Mouse (Mus musculus): ENCODE data around the gene Gm3029. TPM values are rescaled to one million over a fixed set of nuclear protein-coding genes. Genes with fewer than 3 reads are reported as not detected.
"Not testable (repeated sequence)": the region's sequence is repeated elsewhere in the genome, so short reads cannot be mapped to it uniquely, and the experiment has no call there.

The Gm3029 gene
- polyA plus RNA-seq (2015; fragmentation: Nextera tagmentation; extraction: Ambion mirVana), result not detected in 2 replicates

DNA sequence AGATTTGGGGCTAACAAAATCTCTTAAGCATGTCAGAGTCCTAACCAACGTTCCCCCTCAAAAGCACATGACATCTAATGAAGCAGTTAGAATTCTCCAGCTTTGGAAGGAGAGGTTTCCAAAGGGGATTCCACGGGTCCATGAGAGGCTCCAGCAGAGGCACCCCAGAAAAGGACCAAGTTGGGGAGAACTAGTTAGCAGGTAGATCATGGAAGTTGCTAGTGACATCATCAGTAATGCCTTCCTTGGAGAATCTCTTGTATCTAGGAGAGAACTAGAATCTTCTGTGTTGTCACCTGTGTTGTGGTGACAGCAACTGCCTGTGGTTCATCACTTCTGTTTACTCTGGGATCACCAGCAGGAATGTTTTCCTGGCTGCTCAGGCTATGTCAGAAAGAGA is at the start of gene Gm3029:
Gm3029 (plus strand) TSS at position 301 of the 400 bp plus-strand sequence.
- H3K4me2 ChIP-seq (replicated peaks); H3K27ac ChIP-seq; H3K27me3 ChIP-seq (replicated peaks); H3K36me3 ChIP-seq; H3K4me1 ChIP-seq (replicated peaks); H3K4me3 ChIP-seq (replicated peaks); H3K9ac ChIP-seq; H3K9me3 ChIP-seq; ATAC-seq: not testable (repeated sequence)
- WGBS, result 86% methylated on average over 1 of the region's 2 CpGs

- not testable (repeated sequence) for H3K4me2 ChIP-seq (replicated peaks); H3K4me3 ChIP-seq (replicated peaks); H3K27ac ChIP-seq; H3K9ac ChIP-seq; H3K27me3 ChIP-seq (replicated peaks); H3K9me3 ChIP-seq; H3K36me3 ChIP-seq; ATAC-seq; H3K4me1 ChIP-seq (replicated peaks)
- no CpG with 5 or more reads among the region's 1 CpGs for WGBS
Observed at GRCm38 (mm10) chr14:3883872-3884271, 47.7 kb upstream of the Gm3029 start, which contains the start of gene Gm2916. Gm2916 (plus strand) TSS chr14:3884172.

- H3K36me3 ChIP-seq; H3K27ac ChIP-seq; H3K4me3 ChIP-seq (replicated peaks); ATAC-seq; H3K4me2 ChIP-seq (replicated peaks); H3K27me3 ChIP-seq (replicated peaks); H3K4me1 ChIP-seq (replicated peaks); H3K9me3 ChIP-seq; H3K9ac ChIP-seq: not testable (repeated sequence)
- no CpG with 5 or more reads among the region's 2 CpGs for WGBS
Observed at GRCm38 (mm10) chr14:3963247-3963646, 31.7 kb downstream of the Gm3029 start, which contains the start of gene Gm3095. Gm3095 (plus strand) TSS chr14:3963547.

Other genes with a start within 250 kb of the Gm3029 start
- not detected in 2 replicates for gene Gm3043, start 243.0 kb upstream of the Gm3029 start, polyA plus RNA-seq (2015; fragmentation: Nextera tagmentation; extraction: Ambion mirVana)
- gene Gm3002, start 121.7 kb upstream of the Gm3029 start, polyA plus RNA-seq (2015; fragmentation: Nextera tagmentation; extraction: Ambion mirVana), result 0.10 and 0.19 TPM in 2 replicates
- gene Gm3033, start 85.5 kb upstream of the Gm3029 start, polyA plus RNA-seq (2015; fragmentation: Nextera tagmentation; extraction: Ambion mirVana), result not detected in 2 replicates
- gene Gm2916, start 47.6 kb upstream of the Gm3029 start, polyA plus RNA-seq (2015; fragmentation: Nextera tagmentation; extraction: Ambion mirVana), result 0.11 TPM in 1 of 2 replicates, not detected in the other
- not detected in 2 replicates for gene Gm3095, start 31.8 kb downstream of the Gm3029 start, polyA plus RNA-seq (2015; fragmentation: Nextera tagmentation; extraction: Ambion mirVana)
- not detected in 2 replicates for gene Gm3099, start 66.6 kb downstream of the Gm3029 start, polyA plus RNA-seq (2015; fragmentation: Nextera tagmentation; extraction: Ambion mirVana)
- 0.18 TPM in 1 of 2 replicates, not detected in the other for gene Gm5796, start 92.2 kb downstream of the Gm3029 start, polyA plus RNA-seq (2015; fragmentation: Nextera tagmentation; extraction: Ambion mirVana)
- gene Gm3115, start 152.4 kb downstream of the Gm3029 start, polyA plus RNA-seq (2015; fragmentation: Nextera tagmentation; extraction: Ambion mirVana), result not detected in 2 replicates
- gene Gm8108, start 178.8 kb downstream of the Gm3029 start, polyA plus RNA-seq (2015; fragmentation: Nextera tagmentation; extraction: Ambion mirVana), result 0.21 and 0.62 TPM in 2 replicates
- not detected in 2 replicates for gene Gm3127, start 233.3 kb downstream of the Gm3029 start, polyA plus RNA-seq (2015; fragmentation: Nextera tagmentation; extraction: Ambion mirVana)

All from intestine, embryonic 15.5 days (tissue).